Mouse (Mus musculus): Measurements from ENCODE around the gene Eral1.
"Not testable (repeated sequence)": the region's sequence is repeated elsewhere in the genome, so short reads cannot be mapped to it uniquely, and the experiment has no call there.

The Eral1 gene

GRCm38 (mm10) chr11:78087756-78088281, 7.6 kb upstream of the Eral1 start:
- no peak for DNase-seq (ENCODE audit: low spot score in 2 of 2)

GRCm38 (mm10) chr11:78086925-78087479, 6.8 kb upstream of the Eral1 start:
- no peak for DNase-seq (ENCODE audit: low spot score in 2 of 2)

- no peak for DNase-seq (ENCODE audit: low spot score in 2 of 2)
Measured at GRCm38 (mm10) chr11:78083595-78083994, 3.4 kb upstream of the Eral1 start.

GRCm38 (mm10) chr11:78074666-78075065, 5.5 kb downstream of the Eral1 start:
- no peak for DNase-seq (ENCODE audit: low spot score in 2 of 2)

GRCm38 (mm10) chr11:78074277-78074652, 5.9 kb downstream of the Eral1 start:
- DNase-seq (ENCODE audit: low spot score in 2 of 2), result peak in 1 of 2 experiments; percentile 33

- DNase-seq (ENCODE audit: low spot score in 2 of 2), result peak; percentile 44 to 49
Measured at GRCm38 (mm10) chr11:78073577-78074276, 6.5 kb downstream of the Eral1 start.

- peak; percentile 74 to 79 for DNase-seq (ENCODE audit: low spot score in 2 of 2)
Measured at GRCm38 (mm10) chr11:78072425-78073130, 7.6 kb downstream of the Eral1 start.

- DNase-seq (ENCODE audit: low spot score in 2 of 2), result no peak
Measured at GRCm38 (mm10) chr11:78071938-78072337, 8.2 kb downstream of the Eral1 start.

GRCm38 (mm10) chr11:78069646-78070045, 10.5 kb downstream of the Eral1 start:
- DNase-seq (ENCODE audit: low spot score in 2 of 2), result peak; percentile 63 to 68

- DNase-seq (ENCODE audit: low spot score in 2 of 2), result no peak
Measured at GRCm38 (mm10) chr11:78069130-78069529, 11.1 kb downstream of the Eral1 start.

GRCm38 (mm10) chr11:78067566-78067965, 12.6 kb downstream of the Eral1 start:
- DNase-seq (ENCODE audit: low spot score in 2 of 2), result no peak

- no peak for DNase-seq (ENCODE audit: low spot score in 2 of 2)
Measured at GRCm38 (mm10) chr11:78066641-78067040, 13.5 kb downstream of the Eral1 start.

GRCm38 (mm10) chr11:78065906-78066305, 14.3 kb downstream of the Eral1 start:
- peak; percentile 47 to 51 for DNase-seq (ENCODE audit: low spot score in 2 of 2)

- no peak for DNase-seq (ENCODE audit: low spot score in 2 of 2)
Measured at GRCm38 (mm10) chr11:78062563-78062962, 17.6 kb downstream of the Eral1 start.

- peak; percentile 57 to 72 for DNase-seq (ENCODE audit: low spot score in 2 of 2)
Measured at GRCm38 (mm10) chr11:78059833-78060757, 20.1 kb downstream of the Eral1 start.

- DNase-seq (ENCODE audit: low spot score in 2 of 2), result no peak
Measured at GRCm38 (mm10) chr11:78056946-78057345, 23.2 kb downstream of the Eral1 start.

GRCm38 (mm10) chr11:78053078-78053477, 27.1 kb downstream of the Eral1 start:
- no peak for DNase-seq (ENCODE audit: low spot score in 2 of 2)

- DNase-seq (ENCODE audit: low spot score in 2 of 2), result not testable (repeated sequence)
Measured at GRCm38 (mm10) chr11:78048637-78049036, 31.5 kb downstream of the Eral1 start.

GRCm38 (mm10) chr11:78044758-78045251, 35.4 kb downstream of the Eral1 start:
- DNase-seq (ENCODE audit: low spot score in 2 of 2), result no peak

GRCm38 (mm10) chr11:78042290-78042870, 37.8 kb downstream of the Eral1 start:
- DNase-seq (ENCODE audit: low spot score in 2 of 2), result not testable (repeated sequence)

GRCm38 (mm10) chr11:78040878-78041277, 39.3 kb downstream of the Eral1 start:
- DNase-seq (ENCODE audit: low spot score in 2 of 2), result no peak
